Mouse (Mus musculus): ENCODE measurements around the gene Pwp2. TPM values are rescaled to one million over a fixed set of nuclear protein-coding genes. Genes with fewer than 3 reads are reported as not detected.

Pwp2 gene
- 27.1 and 28.6 TPM in 2 replicates for polyA plus RNA-seq (2016; fragmentation: Nextera tagmentation; extraction: Ambion mirVana)

DNA sequence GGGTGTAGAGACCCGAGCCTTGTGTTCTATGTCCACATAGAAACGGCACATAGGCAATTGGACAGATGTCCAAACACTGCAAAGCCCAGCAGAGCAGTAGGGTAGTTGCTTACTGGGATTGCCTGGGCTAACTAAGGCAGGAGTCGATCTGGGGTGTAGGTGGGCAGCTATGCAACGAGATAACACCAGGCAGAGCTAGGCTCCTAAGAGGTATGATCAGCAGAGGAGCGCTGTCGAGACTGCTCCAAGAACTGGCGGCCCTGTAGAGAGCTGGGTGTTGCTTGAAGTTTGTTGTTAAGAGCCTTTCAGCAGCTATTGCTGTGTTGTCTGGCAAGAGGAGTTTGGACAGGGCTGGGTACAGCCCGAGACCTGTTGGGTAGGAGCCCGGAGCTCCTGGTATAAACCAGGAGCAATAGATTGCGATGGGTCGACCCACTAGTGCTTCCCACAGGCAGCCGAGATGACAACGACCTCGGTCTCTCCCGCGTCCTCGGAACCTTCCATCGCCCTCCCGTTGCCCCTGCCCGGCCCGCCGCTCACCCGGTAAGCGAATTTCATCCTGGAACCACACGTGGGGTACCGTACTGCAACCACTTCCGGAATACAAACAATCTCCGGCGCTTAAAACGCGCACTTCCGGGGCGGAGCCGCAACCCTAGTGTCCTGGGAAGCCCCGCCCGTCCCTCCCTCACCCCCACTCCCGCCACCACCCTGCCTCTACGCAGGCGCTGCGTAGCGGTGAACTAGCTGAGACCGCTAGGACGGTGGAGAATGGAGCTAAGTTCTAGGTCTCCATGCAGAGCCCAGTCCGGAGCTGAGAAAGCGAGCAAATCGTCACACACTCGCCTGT, at the start of gene Pwp2:
Pwp2 (minus strand) TSS at position 619 of the 850 bp plus-strand sequence.
- H3K27me3 ChIP-seq, result no peaks in the 10 kb centered on the region
- peaks cover 60% of the 10 kb centered on the region for H3K36me3 ChIP-seq

DNA sequence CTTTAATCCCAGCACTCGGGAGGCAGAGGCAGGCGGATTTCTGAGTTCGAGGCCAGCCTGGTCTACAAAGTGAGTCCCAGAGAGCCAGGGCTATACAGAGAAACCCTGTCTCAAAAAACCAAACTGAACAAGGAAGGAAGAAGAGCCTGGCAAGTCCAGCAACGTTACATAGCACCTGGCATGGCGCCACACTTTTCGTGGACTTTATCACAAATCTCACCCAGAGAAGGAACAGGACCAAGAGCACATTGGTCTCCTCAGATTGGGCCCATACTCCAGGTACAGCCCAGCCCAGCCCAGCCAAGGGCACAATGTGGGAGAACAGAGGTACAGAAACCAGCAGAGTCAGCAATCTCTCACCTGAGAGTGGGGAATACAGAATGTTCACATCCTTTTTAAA, 48.8 kb upstream of the Pwp2 start:
- peaks cover 24% of the 10 kb centered on the region; the same call in 1 of the 2 replicates for H3K36me3 ChIP-seq
- no peak overlapping the region for H3K4me3 ChIP-seq (replicated peaks)
- ATAC-seq (ENCODE audit: insufficient number of reproducible peaks, insufficient read depth, low FRiP score, low TSS enrichment, low read depth), result no peak
- no peaks in the 10 kb centered on the region for H3K27me3 ChIP-seq
- H3K9ac ChIP-seq (replicated peaks), result no peak overlapping the region
- H3K4me2 ChIP-seq, result no peak overlapping the region
- WGBS, result 98% methylated on average over 6 of the region's 6 CpGs
- H3K9me3 ChIP-seq, result no peaks in the 10 kb centered on the region
- no peak overlapping the region for H3K27ac ChIP-seq
- no peaks in the 10 kb centered on the region for H3K4me1 ChIP-seq (replicated peaks)

More for the DNA sequence above, at the start of gene Pwp2:
- peak; percentile 90 for ATAC-seq (ENCODE audit: insufficient number of reproducible peaks, insufficient read depth, low FRiP score, low TSS enrichment, low read depth)
- Histone ChIP-seq H3K27ac (peak within 1 kb of the TSS; percentile 83), H3K9ac (replicated peaks) (peak within 1 kb of the TSS; percentile 66), H3K4me3 (replicated peaks) (peak within 1 kb of the TSS; percentile 69), H3K4me2 (peak within 1 kb of the TSS; percentile 92), H3K9me3 (no peaks in the 10 kb centered on the region), H3K4me1 (replicated peaks) (peaks cover 14% of the 10 kb centered on the region)
- 2% methylated on average over 47 of the region's 47 CpGs for WGBS

DNA sequence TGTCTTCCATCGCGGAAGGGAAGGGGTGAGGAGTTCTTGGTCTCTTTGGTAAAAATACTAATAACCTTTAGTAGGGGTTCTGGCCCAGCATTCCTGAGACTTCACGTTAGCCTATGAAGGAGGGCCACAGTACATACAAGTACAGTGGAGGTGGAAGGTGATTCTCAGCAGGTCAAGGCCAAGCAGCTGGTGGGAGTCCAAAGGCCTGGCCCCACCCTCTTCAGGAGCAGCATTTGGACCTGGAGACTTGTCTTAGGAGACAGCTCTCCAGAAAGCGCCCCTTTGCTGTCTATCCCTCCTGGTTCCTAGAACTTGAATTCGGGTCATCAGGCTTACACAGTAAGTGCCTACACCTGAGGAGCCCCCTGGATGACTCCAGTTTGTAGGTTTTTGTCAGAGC, 48.2 kb upstream of the Pwp2 start:
- H3K9me3 ChIP-seq, result no peaks in the 10 kb centered on the region
- H3K4me1 ChIP-seq (replicated peaks), result no peaks in the 10 kb centered on the region
- no peaks in the 10 kb centered on the region for H3K27me3 ChIP-seq
- no peak overlapping the region for H3K27ac ChIP-seq
- no peak overlapping the region for H3K4me3 ChIP-seq (replicated peaks)
- H3K9ac ChIP-seq (replicated peaks), result no peak overlapping the region
- 95% methylated on average over 5 of the region's 5 CpGs for WGBS
- peaks cover 28% of the 10 kb centered on the region for H3K36me3 ChIP-seq
- no peak for ATAC-seq (ENCODE audit: insufficient number of reproducible peaks, insufficient read depth, low FRiP score, low TSS enrichment, low read depth)
- no peak overlapping the region for H3K4me2 ChIP-seq

DNA sequence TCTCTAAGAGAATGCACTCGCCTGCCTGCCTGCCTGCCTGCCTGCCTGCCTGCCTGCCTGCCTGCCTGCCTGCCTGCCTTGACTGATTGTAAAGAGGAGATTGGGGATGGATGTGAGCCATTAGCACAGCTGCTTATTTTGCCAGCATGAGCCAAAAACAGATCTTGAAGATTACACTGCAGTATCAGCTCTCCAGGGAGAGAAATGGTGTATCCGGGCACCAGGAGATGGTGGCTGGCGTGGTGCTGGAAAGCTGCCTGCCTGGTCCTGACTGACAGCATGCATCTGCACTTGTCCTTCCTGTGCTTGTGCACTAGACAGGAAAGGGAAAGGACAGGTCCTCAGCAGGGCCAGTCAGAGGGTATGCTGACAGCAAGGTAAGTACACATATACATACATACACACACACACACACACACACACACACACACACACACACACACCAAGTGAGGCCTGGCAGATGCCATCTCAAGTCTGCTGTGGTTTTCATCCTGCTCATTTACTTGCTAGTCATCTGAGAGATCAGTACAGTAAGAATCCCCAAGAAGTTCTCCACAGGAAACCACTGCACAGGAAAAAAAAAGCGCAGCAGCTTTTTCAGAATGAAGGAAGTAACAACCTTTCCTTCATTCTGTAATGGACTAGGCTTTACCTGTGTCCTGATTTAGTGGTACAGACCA, 47.5 kb upstream of the Pwp2 start:
- peaks cover 34% of the 10 kb centered on the region for H3K36me3 ChIP-seq
- H3K27me3 ChIP-seq, result no peaks in the 10 kb centered on the region
- no peak overlapping the region for H3K4me2 ChIP-seq
- H3K9me3 ChIP-seq, result no peaks in the 10 kb centered on the region
- no peak for ATAC-seq (ENCODE audit: insufficient number of reproducible peaks, insufficient read depth, low FRiP score, low TSS enrichment, low read depth)
- no peaks in the 10 kb centered on the region for H3K4me1 ChIP-seq (replicated peaks)
- H3K27ac ChIP-seq, result no peak overlapping the region
- H3K9ac ChIP-seq (replicated peaks), result no peak overlapping the region
- WGBS, result 94% methylated on average over 4 of the region's 4 CpGs
- H3K4me3 ChIP-seq (replicated peaks), result no peak overlapping the region

DNA sequence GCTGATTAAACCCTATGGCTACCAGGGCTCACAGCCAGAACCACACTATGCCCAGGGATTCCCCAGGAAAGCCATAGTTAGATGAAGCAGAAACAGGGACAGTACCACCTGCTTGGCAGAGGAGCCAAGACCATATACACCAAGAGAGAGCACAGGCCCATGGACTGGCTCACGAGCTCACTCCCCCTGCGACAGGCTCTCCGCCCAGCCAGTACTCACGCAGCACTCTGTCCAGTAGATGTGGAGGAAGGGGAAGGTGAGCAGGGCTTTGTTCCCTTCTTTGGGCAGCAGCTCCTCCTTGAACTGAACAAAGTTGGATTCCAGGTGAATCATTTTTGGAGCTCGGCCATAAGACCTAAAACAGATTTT, 43.6 kb upstream of the Pwp2 start:
- peaks cover 50% of the 10 kb centered on the region for H3K36me3 ChIP-seq
- WGBS, result 91% methylated on average over 5 of the region's 5 CpGs

DNA sequence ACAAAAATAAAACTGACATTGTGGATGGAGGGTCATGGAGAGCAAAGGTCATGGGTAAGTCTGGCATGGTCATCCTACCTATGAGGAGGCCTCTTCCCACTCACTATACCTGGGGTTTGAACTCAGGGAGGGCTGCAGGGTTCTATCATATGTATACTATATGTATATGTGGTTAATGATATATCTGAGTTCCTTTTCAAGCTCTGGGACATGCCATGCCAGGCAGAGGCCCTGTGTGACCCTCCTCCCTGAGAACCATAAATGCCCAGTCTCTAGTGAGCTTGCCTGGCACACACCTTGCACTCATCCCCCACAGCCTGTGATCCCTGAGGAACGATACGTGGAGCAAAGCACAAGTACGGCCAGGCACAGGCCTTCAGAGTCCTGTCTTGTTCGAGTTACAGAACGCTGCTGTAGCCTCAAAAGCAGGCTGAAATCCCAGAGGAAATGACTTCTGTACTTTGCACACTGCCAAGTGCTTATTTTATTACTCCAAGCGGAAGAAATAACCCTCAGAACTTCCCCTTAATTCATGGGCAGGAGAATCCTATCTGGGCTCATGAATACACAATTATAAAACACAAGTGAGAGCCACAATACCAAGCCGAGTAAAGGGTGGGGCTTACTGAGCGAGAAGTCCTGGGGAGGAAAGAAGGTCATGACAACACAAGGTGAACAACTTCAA, 43.1 kb upstream of the Pwp2 start:
- H3K27me3 ChIP-seq, result no peaks in the 10 kb centered on the region
- H3K9ac ChIP-seq (replicated peaks), result no peak overlapping the region
- no peaks in the 10 kb centered on the region for H3K4me1 ChIP-seq (replicated peaks)
- H3K36me3 ChIP-seq, result peaks cover 50% of the 10 kb centered on the region
- ATAC-seq (ENCODE audit: insufficient number of reproducible peaks, insufficient read depth, low FRiP score, low TSS enrichment, low read depth), result no peak
- 89% methylated on average over 8 of the region's 8 CpGs for WGBS
- no peak overlapping the region for H3K27ac ChIP-seq
- no peaks in the 10 kb centered on the region for H3K9me3 ChIP-seq
- H3K4me2 ChIP-seq, result no peak overlapping the region
- no peak overlapping the region for H3K4me3 ChIP-seq (replicated peaks)

More for the DNA sequence above, 43.6 kb upstream of the Pwp2 start:
- H3K4me1 ChIP-seq (replicated peaks), result no peaks in the 10 kb centered on the region
- H3K4me3 ChIP-seq (replicated peaks), result no peak overlapping the region
- no peak overlapping the region for H3K9ac ChIP-seq (replicated peaks)
- no peak overlapping the region for H3K27ac ChIP-seq
- no peaks in the 10 kb centered on the region for H3K27me3 ChIP-seq
- no peak overlapping the region for H3K4me2 ChIP-seq
- no peaks in the 10 kb centered on the region for H3K9me3 ChIP-seq
- no peak for ATAC-seq (ENCODE audit: insufficient number of reproducible peaks, insufficient read depth, low FRiP score, low TSS enrichment, low read depth)

DNA sequence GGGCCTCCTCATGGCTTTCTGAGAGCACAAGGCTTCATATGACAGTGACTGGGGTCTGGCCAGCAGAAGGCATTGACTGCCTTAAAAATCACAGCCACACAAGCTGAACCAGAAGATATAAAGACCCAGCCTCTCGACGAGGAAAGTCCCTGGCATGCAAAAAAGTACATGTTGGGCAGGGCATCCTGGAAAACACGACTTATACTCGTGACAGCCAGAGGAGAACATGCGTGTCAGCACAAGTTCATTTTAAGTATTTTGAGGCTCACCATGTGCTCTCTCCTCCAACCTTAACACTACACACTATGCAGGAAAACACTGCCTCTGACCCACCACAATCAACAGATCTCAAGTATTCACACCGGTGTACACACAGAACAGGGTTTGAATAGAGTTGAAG, 39.2 kb upstream of the Pwp2 start:
- no peak for ATAC-seq (ENCODE audit: insufficient number of reproducible peaks, insufficient read depth, low FRiP score, low TSS enrichment, low read depth)
- Histone ChIP-seq H3K27ac (no peak overlapping the region), H3K9me3 (no peaks in the 10 kb centered on the region), H3K36me3 (peaks cover 64% of the 10 kb centered on the region), H3K9ac (replicated peaks) (no peak overlapping the region), H3K4me2 (no peak overlapping the region), H3K4me3 (replicated peaks) (no peak overlapping the region), H3K4me1 (replicated peaks) (no peaks in the 10 kb centered on the region), H3K27me3 (no peaks in the 10 kb centered on the region)
- WGBS, result 87% methylated on average over 6 of the region's 6 CpGs

DNA sequence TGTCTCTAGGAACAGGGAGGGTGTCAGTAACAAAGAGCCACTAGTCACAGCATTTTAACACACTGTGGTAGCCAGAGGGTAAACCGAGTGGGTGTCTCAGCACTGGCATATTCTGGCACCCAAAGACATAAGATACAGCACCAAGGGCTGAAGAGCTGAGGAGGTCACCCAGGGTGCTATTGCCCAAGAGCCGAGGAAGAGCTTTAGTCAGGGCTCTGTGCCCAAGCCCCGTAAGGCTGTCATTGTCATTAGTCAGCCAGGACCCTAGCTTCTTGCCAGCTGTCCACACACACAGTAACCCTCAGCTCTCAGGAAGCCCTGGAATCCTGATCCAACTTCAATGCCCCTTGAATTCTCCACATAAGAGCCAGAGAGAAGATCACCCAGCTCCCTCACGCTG, 38.0 kb upstream of the Pwp2 start:
- H3K9ac ChIP-seq (replicated peaks), result no peak overlapping the region
- H3K36me3 ChIP-seq, result peaks cover 65% of the 10 kb centered on the region
- no peak overlapping the region for H3K4me3 ChIP-seq (replicated peaks)
- H3K27ac ChIP-seq, result no peak overlapping the region
- no peak overlapping the region for H3K4me2 ChIP-seq
- no peaks in the 10 kb centered on the region for H3K9me3 ChIP-seq
- no peak for ATAC-seq (ENCODE audit: insufficient number of reproducible peaks, insufficient read depth, low FRiP score, low TSS enrichment, low read depth)
- H3K27me3 ChIP-seq, result no peaks in the 10 kb centered on the region
- 90% methylated on average over 4 of the region's 4 CpGs for WGBS
- no peaks in the 10 kb centered on the region for H3K4me1 ChIP-seq (replicated peaks)

DNA sequence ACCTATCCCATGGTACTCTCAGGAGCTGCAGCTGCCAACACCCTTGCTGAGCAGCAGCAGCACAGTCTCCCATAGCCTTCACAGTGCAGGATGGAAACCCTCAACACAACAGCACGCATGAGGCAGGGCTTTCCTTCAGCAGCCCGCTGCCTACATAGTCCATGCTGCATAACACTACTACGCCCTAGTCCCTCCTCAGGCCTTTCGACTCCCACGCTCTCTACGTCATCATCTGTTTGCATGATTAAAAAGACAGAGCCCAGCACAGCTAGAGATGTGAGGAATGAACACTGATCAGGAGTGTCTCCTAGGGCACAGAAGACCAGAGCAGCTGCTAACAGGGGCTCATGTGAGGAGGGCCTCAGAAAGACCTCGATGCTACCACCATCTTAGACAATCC, 36.4 kb upstream of the Pwp2 start:
- Histone ChIP-seq H3K4me1 (replicated peaks) (no peaks in the 10 kb centered on the region), H3K9ac (replicated peaks) (no peak overlapping the region), H3K4me2 (no peak overlapping the region), H3K4me3 (replicated peaks) (no peak overlapping the region), H3K27ac (no peak overlapping the region), H3K27me3 (no peaks in the 10 kb centered on the region), H3K36me3 (peaks cover 69% of the 10 kb centered on the region), H3K9me3 (no peaks in the 10 kb centered on the region)
- 96% methylated on average over 7 of the region's 7 CpGs for WGBS
- ATAC-seq (ENCODE audit: insufficient number of reproducible peaks, insufficient read depth, low FRiP score, low TSS enrichment, low read depth), result no peak

DNA sequence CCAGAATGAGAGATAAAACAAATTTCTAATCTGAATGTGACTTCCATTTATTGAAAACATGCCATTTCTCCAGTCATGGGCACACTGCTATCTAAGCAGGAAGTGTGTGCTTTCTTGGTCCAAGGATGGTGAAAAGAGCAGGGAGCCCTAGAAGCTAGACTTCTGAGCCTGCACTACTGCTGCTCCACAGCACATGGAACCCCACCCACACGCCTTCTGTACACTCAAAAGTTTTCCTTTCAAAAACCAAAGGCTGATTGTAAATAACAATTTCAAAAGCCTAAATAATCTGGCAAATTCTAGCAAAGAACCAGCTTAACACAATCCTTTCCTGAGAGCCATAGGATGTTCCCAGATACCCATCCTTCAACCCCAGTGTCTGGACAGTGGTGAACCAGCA, 34.6 kb upstream of the Pwp2 start:
- no peaks in the 10 kb centered on the region for H3K4me1 ChIP-seq (replicated peaks)
- no peaks in the 10 kb centered on the region for H3K9me3 ChIP-seq
- no peak overlapping the region for H3K4me2 ChIP-seq
- no peak overlapping the region for H3K9ac ChIP-seq (replicated peaks)
- no peak for ATAC-seq (ENCODE audit: insufficient number of reproducible peaks, insufficient read depth, low FRiP score, low TSS enrichment, low read depth)
- no peak overlapping the region for H3K27ac ChIP-seq
- WGBS, result 96% methylated on average over 1 of the region's 1 CpGs
- no peaks in the 10 kb centered on the region for H3K27me3 ChIP-seq
- peaks cover 79% of the 10 kb centered on the region for H3K36me3 ChIP-seq
- no peak overlapping the region for H3K4me3 ChIP-seq (replicated peaks)

DNA sequence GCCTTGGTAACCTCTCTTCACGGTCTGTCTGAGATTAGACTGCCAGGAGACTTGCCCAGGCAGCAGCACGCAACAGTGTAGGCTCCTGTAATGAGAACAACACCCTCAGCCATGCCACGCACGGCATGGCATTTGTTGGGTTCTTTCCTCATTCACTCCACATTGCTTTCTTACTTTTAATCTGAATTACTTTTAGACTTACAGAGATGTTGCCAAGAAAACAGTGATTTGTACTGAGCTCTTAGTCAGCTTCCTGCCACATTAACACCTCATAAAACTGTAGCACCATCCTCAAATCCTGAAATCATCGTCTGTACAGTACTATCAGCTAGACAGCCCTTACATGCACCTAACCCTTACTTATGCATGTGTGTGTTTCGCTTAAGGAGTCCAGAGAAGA, 33.6 kb upstream of the Pwp2 start:
- Histone ChIP-seq H3K36me3 (peaks cover 88% of the 10 kb centered on the region), H3K4me2 (no peak overlapping the region), H3K4me3 (replicated peaks) (no peak overlapping the region), H3K4me1 (replicated peaks) (no peaks in the 10 kb centered on the region), H3K9ac (replicated peaks) (no peak overlapping the region), H3K27ac (no peak overlapping the region), H3K27me3 (no peaks in the 10 kb centered on the region), H3K9me3 (no peaks in the 10 kb centered on the region)
- ATAC-seq (ENCODE audit: insufficient number of reproducible peaks, insufficient read depth, low FRiP score, low TSS enrichment, low read depth), result no peak
- WGBS, result 80% methylated on average over 6 of the region's 6 CpGs

Data from limb, embryonic 12.5 days (tissue).